Mouse (Mus musculus) midbrain, embryonic 11.5 days (tissue): ENCODE results near the gene Gadd45a. TPM values are rescaled to one million over a fixed set of nuclear protein-coding genes. Genes with fewer than 3 reads are reported as not detected.

Experiments
- ATAC-seq: fragments of 200-750 bp; cut with Nextera tagmentation; 2 replicates; pipeline ENCODE4 v1.8.0; 2017; ENCODE audit warnings: moderate TSS enrichment, moderate library complexity; ENCODE audit not compliant: low FRiP score
- DNase-seq: peaks from one replicate; pipeline ENCODE4 v3.0.0; 2015; ENCODE audit warnings: low spot score; ENCODE audit errors: missing footprints
- H3K27ac ChIP-seq: fragments of 300-500 bp; sonication (generic); 2 replicates; pipeline ENCODE4 v1.5.1; 2014; ENCODE audit warnings: low read depth, low read length
- H3K27me3 ChIP-seq: fragments of 300-500 bp; sonication (generic); 2 replicates; pipeline ENCODE4 v1.6.1; 2014; ENCODE audit warnings: mild to moderate bottlenecking, low read length, moderate library complexity, mixed read lengths; ENCODE audit not compliant: control insufficient read depth, insufficient read depth
- H3K36me3 ChIP-seq: fragments of 300-500 bp; sonication (generic); 2 replicates; pipeline ENCODE4 v1.6.1; 2014; ENCODE audit warnings: mild to moderate bottlenecking, low read length, moderate library complexity, mixed read lengths; ENCODE audit not compliant: control insufficient read depth, insufficient read depth
- H3K4me1 ChIP-seq: fragments of 300-500 bp; sonication (generic); 2 replicates; pipeline ENCODE4 v1.6.1; 2014; ENCODE audit warnings: low read length; ENCODE audit not compliant: control insufficient read depth, insufficient read depth
- H3K4me2 ChIP-seq: fragments of 300-500 bp; sonication (generic); 2 replicates; pipeline ENCODE4 v1.6.1; 2014; ENCODE audit warnings: mild to moderate bottlenecking, moderate library complexity
- H3K4me3 ChIP-seq: fragments of 300-500 bp; sonication (generic); 2 replicates; pipeline ENCODE4 v1.5.1; 2014; ENCODE audit warnings: low read depth, low read length
- H3K9ac ChIP-seq: fragments of 300-500 bp; sonication (generic); 2 replicates; pipeline ENCODE4 v1.6.1; 2014; ENCODE audit warnings: low read length
- H3K9me3 ChIP-seq: fragments of 300-500 bp; sonication (generic); 2 replicates; pipeline ENCODE4 v1.6.1; 2016; ENCODE audit warnings: low read length; ENCODE audit not compliant: control insufficient read depth
- WGBS: fragments of 180-500 bp; shearing (Covaris S2); extraction: QIAGEN DNeasy Blood & Tissue Kit; methylation state at CpG from one replicate; pipeline ENCODE4 v1.1.7; 2014; 5-methylcytosine and 5-hydroxymethylcytosine counted together
- polyA plus RNA-seq: library from polyadenylated mRNA; unstranded; fragments of >200 nt; fragmentation: Nextera tagmentation; extraction: Ambion mirVana; gene quantifications from 2 replicates; pipeline ENCODE4 v1.2.1, GENCODE M21; 2014

Gadd45a gene
- polyA plus RNA-seq, 1 experiment from 2014 or later, result 13.2 TPM

DNA sequence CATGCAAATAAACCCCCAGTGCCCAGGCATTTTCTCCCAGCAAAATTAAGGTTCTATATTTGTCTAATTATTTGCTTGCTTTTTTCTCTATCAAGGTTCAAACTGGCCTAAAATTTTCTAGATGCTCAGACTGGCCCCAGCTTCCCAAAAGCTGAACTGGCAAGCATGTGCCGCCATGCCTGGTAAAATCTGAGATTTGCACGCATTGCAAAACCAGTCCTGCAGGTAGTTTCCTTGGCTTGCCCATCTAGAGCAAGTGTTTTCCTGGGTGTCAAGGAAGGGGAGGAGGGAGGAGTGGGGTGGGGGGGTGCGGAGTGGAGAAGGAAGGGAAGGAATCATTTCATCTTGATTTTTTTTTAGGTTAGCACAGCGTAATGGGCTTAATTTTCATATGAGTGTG, 36.2 kb upstream of the Gadd45a start:
- no peaks in the 10 kb centered on the region for H3K36me3 ChIP-seq

GRCm38 (mm10) chr6:67071615-67072014, 34.4 kb upstream of the Gadd45a start:
- Histone ChIP-seq H3K9ac (no peak overlapping the region), H3K9me3 (no peaks in the 10 kb centered on the region), H3K27me3 (no peaks in the 10 kb centered on the region), H3K27ac (no peak overlapping the region), H3K4me2 (no peak overlapping the region), H3K4me3 (no peak overlapping the region), H3K4me1 (no peaks in the 10 kb centered on the region), H3K36me3 (no peaks in the 10 kb centered on the region)
- DNase-seq, result no peak
- ATAC-seq, result no peak
- WGBS, result 79% methylated on average over 1 of the region's 1 CpGs

More for the DNA sequence above, 36.2 kb upstream of the Gadd45a start:
- H3K27me3 ChIP-seq, result no peaks in the 10 kb centered on the region
- WGBS, result 92% methylated on average over 4 of the region's 4 CpGs
- DNase-seq, result no peak
- H3K4me1 ChIP-seq, result no peaks in the 10 kb centered on the region
- H3K4me3 ChIP-seq, result no peak overlapping the region
- no peak overlapping the region for H3K4me2 ChIP-seq
- H3K27ac ChIP-seq, result no peak overlapping the region
- no peaks in the 10 kb centered on the region for H3K9me3 ChIP-seq
- no peak overlapping the region for H3K9ac ChIP-seq
- no peak for ATAC-seq

DNA sequence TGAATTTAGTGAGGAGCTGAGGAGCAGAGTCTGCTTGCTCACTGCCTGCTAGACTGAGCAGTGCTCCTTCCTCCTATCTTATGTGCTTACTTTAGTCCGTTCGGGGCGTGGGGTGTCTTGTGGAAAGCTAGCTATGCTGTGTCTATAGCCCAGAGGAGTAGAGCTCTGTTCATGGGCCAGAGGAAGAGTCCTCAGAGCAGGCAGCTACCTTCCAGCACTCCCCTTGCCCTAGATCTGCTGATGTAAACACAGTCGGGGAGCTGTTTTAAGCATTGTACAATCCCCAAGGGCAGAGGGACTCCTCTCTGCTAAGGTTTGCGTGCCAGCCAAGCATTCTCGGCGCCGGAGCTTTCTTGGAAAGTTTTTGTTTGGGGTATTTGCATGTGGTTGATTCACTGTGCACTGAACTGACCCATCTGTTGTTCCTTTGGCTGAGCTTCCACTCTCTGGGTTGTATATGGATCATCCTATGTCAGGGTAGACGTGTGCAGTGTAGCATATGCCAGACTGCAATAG, 32.6 kb upstream of the Gadd45a start:
- H3K9me3 ChIP-seq, result no peaks in the 10 kb centered on the region
- no peaks in the 10 kb centered on the region for H3K27me3 ChIP-seq
- 69% methylated on average over 9 of the region's 9 CpGs for WGBS
- H3K27ac ChIP-seq, result no peak overlapping the region
- H3K36me3 ChIP-seq, result no peaks in the 10 kb centered on the region
- H3K9ac ChIP-seq, result no peak overlapping the region
- H3K4me1 ChIP-seq, result no peaks in the 10 kb centered on the region
- ATAC-seq (no peak), DNase-seq (no peak)
- no peak overlapping the region for H3K4me3 ChIP-seq
- H3K4me2 ChIP-seq, result no peak overlapping the region

DNA sequence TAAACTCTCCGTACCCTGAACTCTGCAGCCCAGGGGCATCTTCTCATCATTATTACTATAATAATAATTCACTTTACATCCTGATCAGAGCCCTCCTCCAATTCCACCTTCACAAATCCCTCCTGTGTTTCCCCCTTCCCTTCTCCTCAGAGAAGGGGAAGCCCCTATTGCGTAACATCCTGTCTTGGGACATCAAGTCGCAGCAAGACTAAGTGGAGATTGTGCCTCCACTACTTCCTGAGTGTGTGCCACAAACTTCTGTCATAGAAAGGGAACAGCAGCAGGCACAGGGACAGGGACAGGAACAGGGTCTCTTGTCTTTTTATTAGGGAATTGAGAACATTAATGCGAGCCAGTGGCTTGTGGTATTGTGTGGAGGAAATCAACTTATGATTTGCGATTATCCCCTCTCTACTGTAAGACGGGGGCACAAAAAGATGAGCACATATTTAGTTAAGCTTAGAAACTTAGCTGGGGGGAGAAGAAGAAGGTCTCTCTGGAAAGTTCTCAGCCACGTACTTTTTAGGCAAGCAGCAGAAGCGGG, 32.0 kb upstream of the Gadd45a start:
- no peak overlapping the region for H3K4me3 ChIP-seq
- H3K4me2 ChIP-seq, result no peak overlapping the region
- H3K4me1 ChIP-seq, result no peaks in the 10 kb centered on the region
- H3K9me3 ChIP-seq, result no peaks in the 10 kb centered on the region
- no peak overlapping the region for H3K27ac ChIP-seq
- H3K36me3 ChIP-seq, result no peaks in the 10 kb centered on the region
- no peak for DNase-seq
- ATAC-seq, result no peak
- WGBS, result 89% methylated on average over 8 of the region's 8 CpGs
- H3K9ac ChIP-seq, result no peak overlapping the region
- no peaks in the 10 kb centered on the region for H3K27me3 ChIP-seq

DNA sequence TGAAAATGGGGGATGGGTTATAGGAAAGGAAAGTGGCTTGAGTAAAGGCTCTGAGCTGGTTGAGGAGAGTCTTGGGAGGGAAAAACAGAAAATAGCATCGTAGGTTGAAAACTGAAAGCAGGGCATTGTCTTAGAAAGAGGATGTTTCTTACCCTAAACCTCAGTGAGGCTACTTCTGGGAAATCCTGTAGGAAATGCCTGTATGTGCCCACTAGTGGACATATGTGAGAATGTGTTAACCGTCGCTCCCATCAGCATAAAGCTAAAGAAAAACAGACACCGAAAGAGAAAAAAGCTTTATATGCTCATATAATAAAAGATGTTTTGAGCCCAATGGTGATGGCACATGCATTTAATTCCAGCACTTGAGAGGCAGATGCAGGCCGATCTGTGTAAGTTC, 22.8 kb upstream of the Gadd45a start:
- 88% methylated on average over 5 of the region's 5 CpGs for WGBS
- Histone ChIP-seq H3K27ac (no peak overlapping the region), H3K4me3 (no peak overlapping the region), H3K4me2 (no peak overlapping the region), H3K36me3 (no peaks in the 10 kb centered on the region), H3K9ac (no peak overlapping the region), H3K27me3 (no peaks in the 10 kb centered on the region), H3K9me3 (no peaks in the 10 kb centered on the region), H3K4me1 (no peaks in the 10 kb centered on the region)
- DNase-seq, result no peak
- no peak for ATAC-seq

GRCm38 (mm10) chr6:67057991-67058696, 20.9 kb upstream of the Gadd45a start:
- no peaks in the 10 kb centered on the region for H3K4me1 ChIP-seq
- DNase-seq (peak; percentile 26), ATAC-seq (no peak)
- H3K9me3 ChIP-seq, result no peaks in the 10 kb centered on the region
- no peak overlapping the region for H3K4me2 ChIP-seq
- 93% methylated on average over 7 of the region's 7 CpGs for WGBS
- no peak overlapping the region for H3K4me3 ChIP-seq
- H3K27me3 ChIP-seq, result no peaks in the 10 kb centered on the region
- no peak overlapping the region for H3K9ac ChIP-seq
- H3K36me3 ChIP-seq, result no peaks in the 10 kb centered on the region
- H3K27ac ChIP-seq, result no peak overlapping the region

DNA sequence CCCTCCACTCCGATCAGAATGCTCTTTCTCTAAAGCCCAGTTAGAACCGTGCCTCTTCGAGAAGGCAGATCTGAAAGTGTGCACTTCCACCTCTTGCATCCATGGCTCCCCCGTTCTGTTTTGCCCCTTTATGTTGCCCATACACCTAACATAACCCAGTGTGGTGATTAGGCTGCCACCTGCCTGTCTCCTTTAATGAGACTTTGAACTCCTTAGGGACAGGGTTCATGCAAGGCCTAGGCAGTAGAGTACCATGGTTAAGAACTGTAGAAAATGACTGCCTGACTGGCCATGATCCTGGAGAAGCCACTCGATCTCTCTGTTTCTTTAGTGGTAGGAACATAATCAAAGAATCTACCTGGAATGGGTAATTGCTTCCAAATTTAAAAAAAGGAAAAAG, 20.3 kb upstream of the Gadd45a start:
- Histone ChIP-seq H3K36me3 (no peaks in the 10 kb centered on the region), H3K9ac (no peak overlapping the region), H3K4me2 (no peak overlapping the region), H3K27ac (no peak overlapping the region), H3K4me1 (no peaks in the 10 kb centered on the region), H3K4me3 (no peak overlapping the region), H3K9me3 (no peaks in the 10 kb centered on the region), H3K27me3 (no peaks in the 10 kb centered on the region)
- peak; percentile 60 for DNase-seq
- ATAC-seq, result no peak
- WGBS, result 90% methylated on average over 5 of the region's 5 CpGs

GRCm38 (mm10) chr6:67056889-67057564, 19.8 kb upstream of the Gadd45a start:
- ATAC-seq, result no peak
- no peaks in the 10 kb centered on the region for H3K9me3 ChIP-seq
- WGBS, result 88% methylated on average over 3 of the region's 3 CpGs

More at GRCm38 (mm10) chr6:67056889-67057564, 19.8 kb upstream of the Gadd45a start:
- H3K4me2 ChIP-seq, result no peak overlapping the region
- no peak overlapping the region for H3K9ac ChIP-seq
- no peaks in the 10 kb centered on the region for H3K36me3 ChIP-seq
- H3K27me3 ChIP-seq, result no peaks in the 10 kb centered on the region
- no peak for DNase-seq
- no peak overlapping the region for H3K27ac ChIP-seq
- no peaks in the 10 kb centered on the region for H3K4me1 ChIP-seq
- no peak overlapping the region for H3K4me3 ChIP-seq
